Mouse (Mus musculus): Measurements from ENCODE around the gene Pagr1b. TPM values are rescaled to one million over a fixed set of nuclear protein-coding genes. Genes with fewer than 3 reads are reported as not detected.

Pagr1b gene
- polyA plus RNA-seq, 1 experiment from 2014 or later: 0.50 TPM

DNA sequence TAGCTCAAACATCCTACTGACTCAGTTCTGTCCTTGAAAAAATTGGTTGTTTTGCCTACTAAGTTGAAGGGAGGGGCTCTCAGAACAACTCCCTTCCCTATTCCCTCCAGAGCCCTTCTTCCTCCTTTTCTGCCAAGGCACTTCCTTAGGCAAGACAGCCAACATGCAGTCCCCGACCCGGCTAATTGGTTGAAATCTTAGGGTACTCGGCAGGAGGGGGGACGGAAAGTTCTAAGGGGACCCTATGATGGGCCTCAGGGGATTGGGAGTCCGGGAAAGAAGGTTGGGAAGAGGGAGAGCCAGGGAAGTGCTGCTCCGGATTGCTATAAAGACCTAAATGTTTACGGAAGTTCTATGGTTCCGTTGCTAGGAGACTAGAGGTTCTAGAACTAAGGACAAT is 40.8 kb downstream of the Pagr1b start:
- no peak overlapping the region for H3K9ac ChIP-seq (ENCODE audit: low read depth, low read length)
- 15% methylated on average over 8 of the region's 8 CpGs for WGBS

DNA sequence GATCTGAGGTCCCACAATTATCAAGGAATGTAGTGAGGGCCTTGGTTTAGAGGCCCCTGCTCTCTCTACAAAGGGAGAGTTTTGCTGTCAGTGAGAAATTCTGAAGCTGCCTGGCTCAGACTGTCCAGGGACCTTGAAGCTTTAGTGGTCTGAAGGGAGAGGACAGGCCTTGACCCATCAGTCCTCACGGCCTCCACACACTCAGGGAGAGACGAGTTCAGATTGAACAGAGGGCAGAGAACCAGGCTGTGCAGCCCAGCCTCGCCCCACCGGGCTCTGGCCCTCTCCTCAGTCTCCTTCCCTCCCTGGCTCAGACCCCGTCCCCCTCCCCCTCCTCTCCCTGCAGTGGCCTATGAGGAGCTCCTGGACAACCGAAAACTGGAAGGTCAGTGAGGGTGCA is 48.9 kb downstream of the Pagr1b start:
- Histone ChIP-seq H3K4me1 (ENCODE audit: control insufficient read depth, insufficient read depth, low read length) (no peaks in the 10 kb centered on the region), H3K9me3 (replicated peaks; ENCODE audit: control insufficient read depth, low read length, poor library complexity, severe bottlenecking) (no peaks in the 10 kb centered on the region), H3K36me3 (ENCODE audit: control insufficient read depth, insufficient read depth, low read length) (peaks cover 63% of the 10 kb centered on the region), H3K9ac (ENCODE audit: low read depth, low read length) (no peak overlapping the region), H3K4me2 (ENCODE audit: low read length) (no peak overlapping the region), H3K27ac (ENCODE audit: low read length) (no peak overlapping the region), H3K27me3 (ENCODE audit: control insufficient read depth, insufficient read depth, low read depth, low read length) (no peaks in the 10 kb centered on the region), H3K4me3 (ENCODE audit: low read depth, low read length) (no peak overlapping the region)
- WGBS: 60% methylated on average over 6 of the region's 6 CpGs
- no peak for ATAC-seq

More for the DNA sequence above, 40.8 kb downstream of the Pagr1b start:
- no peaks in the 10 kb centered on the region for H3K27me3 ChIP-seq (ENCODE audit: control insufficient read depth, insufficient read depth, low read depth, low read length)
- peaks cover 24% of the 10 kb centered on the region for H3K36me3 ChIP-seq (ENCODE audit: control insufficient read depth, insufficient read depth, low read length)
- H3K4me1 ChIP-seq (ENCODE audit: control insufficient read depth, insufficient read depth, low read length): peaks cover 10% of the 10 kb centered on the region
- ATAC-seq: no peak; the same call in 1 of the 2 replicates
- peak overlapping the region; percentile 23; the same call in 1 of the 2 replicates for H3K27ac ChIP-seq (ENCODE audit: low read length)
- H3K4me3 ChIP-seq (ENCODE audit: low read depth, low read length): peak overlapping the region; percentile 76; the same call in 1 of the 2 replicates
- peak overlapping the region; percentile 37 for H3K4me2 ChIP-seq (ENCODE audit: low read length)
- no peaks in the 10 kb centered on the region for H3K9me3 ChIP-seq (replicated peaks; ENCODE audit: control insufficient read depth, low read length, poor library complexity, severe bottlenecking)

DNA sequence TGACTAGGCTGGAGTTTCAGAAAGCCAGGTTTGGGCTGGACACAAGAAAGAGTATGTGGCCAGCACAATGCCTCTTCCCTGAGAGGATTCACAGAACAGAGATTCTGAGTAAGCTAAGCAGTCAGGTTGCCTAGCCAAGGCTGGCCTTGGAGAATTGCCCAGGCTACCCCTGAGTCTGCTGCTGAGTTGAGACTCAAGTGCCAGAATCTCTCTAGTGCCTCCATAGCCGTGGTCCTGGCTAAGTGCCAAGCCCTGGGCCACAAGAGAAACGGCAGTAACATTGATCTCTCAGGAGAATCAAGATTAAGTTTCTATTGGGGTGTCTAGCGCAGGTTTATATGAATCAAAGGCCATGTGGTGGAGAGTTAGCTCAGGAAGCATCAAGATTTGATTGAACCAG is 50.7 kb downstream of the Pagr1b start:
- Histone ChIP-seq H3K36me3 (ENCODE audit: control insufficient read depth, insufficient read depth, low read length) (peaks cover 61% of the 10 kb centered on the region), H3K4me3 (ENCODE audit: low read depth, low read length) (no peak overlapping the region), H3K9ac (ENCODE audit: low read depth, low read length) (no peak overlapping the region), H3K27ac (ENCODE audit: low read length) (no peak overlapping the region), H3K4me1 (ENCODE audit: control insufficient read depth, insufficient read depth, low read length) (no peaks in the 10 kb centered on the region), H3K9me3 (replicated peaks; ENCODE audit: control insufficient read depth, low read length, poor library complexity, severe bottlenecking) (no peaks in the 10 kb centered on the region), H3K27me3 (ENCODE audit: control insufficient read depth, insufficient read depth, low read depth, low read length) (peaks cover 3% of the 10 kb centered on the region), H3K4me2 (ENCODE audit: low read length) (no peak overlapping the region)
- no peak for ATAC-seq
- WGBS: 55% methylated on average over 3 of the region's 3 CpGs

DNA sequence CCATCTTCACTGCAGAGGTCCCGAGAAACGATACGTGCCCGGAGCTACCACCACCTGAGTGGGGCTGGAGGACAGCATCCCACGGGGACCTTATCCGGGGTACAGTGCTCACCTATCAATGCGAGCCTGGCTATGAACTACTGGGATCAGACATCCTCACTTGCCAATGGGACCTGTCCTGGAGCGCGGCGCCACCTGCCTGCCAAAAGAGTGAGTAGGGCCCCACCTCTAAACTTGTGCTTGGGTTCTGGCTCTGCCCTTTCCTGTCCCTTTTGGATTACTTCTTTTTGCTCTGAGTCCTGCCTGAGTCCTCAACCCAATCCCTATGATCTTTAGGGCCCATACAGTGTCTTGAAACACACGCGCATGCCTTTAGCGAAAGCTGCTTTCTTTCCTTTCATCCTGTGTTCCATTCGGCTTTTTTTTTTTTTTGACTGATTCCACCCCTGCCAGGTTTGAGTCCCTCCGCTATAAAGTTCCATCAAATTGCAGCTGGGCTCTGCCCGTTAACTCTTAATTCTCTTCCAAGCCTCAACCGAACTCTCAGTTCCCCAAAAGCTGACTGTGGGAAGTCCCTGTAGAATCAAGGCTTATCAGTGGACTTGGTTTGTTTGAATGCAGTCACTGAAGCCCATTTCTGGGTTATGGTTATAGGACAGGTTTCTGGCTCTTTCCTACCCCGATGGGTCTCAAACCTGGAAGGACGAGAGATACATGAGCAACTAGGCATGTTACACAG is 52.6 kb downstream of the Pagr1b start:
- 27% methylated on average over 19 of the region's 19 CpGs for WGBS
- peaks cover 3% of the 10 kb centered on the region for H3K27me3 ChIP-seq (ENCODE audit: control insufficient read depth, insufficient read depth, low read depth, low read length)
- ATAC-seq: no peak
- no peaks in the 10 kb centered on the region for H3K4me1 ChIP-seq (ENCODE audit: control insufficient read depth, insufficient read depth, low read length)
- no peak overlapping the region for H3K9ac ChIP-seq (ENCODE audit: low read depth, low read length)
- no peak overlapping the region for H3K4me3 ChIP-seq (ENCODE audit: low read depth, low read length)
- H3K4me2 ChIP-seq (ENCODE audit: low read length): no peak overlapping the region
- H3K9me3 ChIP-seq (replicated peaks; ENCODE audit: control insufficient read depth, low read length, poor library complexity, severe bottlenecking): no peaks in the 10 kb centered on the region
- H3K36me3 ChIP-seq (ENCODE audit: control insufficient read depth, insufficient read depth, low read length): peaks cover 52% of the 10 kb centered on the region
- H3K27ac ChIP-seq (ENCODE audit: low read length): no peak overlapping the region

DNA sequence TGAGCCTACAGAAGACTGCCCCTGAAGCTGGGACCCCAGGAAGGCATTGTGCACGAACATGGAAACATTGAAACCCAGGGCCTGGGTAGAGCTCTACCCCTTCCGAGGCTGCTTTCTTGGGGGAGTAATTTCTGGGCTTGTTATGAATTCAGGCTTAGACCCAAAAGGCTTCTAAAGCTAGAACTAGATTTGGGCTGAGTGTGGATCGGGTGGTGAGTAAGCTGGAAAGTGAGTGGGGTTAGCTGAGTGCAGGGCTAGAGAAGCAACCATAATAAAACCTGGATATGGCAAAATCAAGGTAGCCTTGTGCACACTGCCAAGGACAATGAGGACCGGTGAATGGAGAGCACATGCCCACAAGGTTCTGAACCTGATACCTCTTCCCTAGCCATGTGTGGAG is 54.3 kb downstream of the Pagr1b start:
- peaks cover 3% of the 10 kb centered on the region for H3K27me3 ChIP-seq (ENCODE audit: control insufficient read depth, insufficient read depth, low read depth, low read length)
- H3K4me3 ChIP-seq (ENCODE audit: low read depth, low read length): no peak overlapping the region
- no peaks in the 10 kb centered on the region for H3K4me1 ChIP-seq (ENCODE audit: control insufficient read depth, insufficient read depth, low read length)
- no peaks in the 10 kb centered on the region for H3K9me3 ChIP-seq (replicated peaks; ENCODE audit: control insufficient read depth, low read length, poor library complexity, severe bottlenecking)
- no peak overlapping the region for H3K27ac ChIP-seq (ENCODE audit: low read length)
- ATAC-seq: no peak
- no peak overlapping the region for H3K9ac ChIP-seq (ENCODE audit: low read depth, low read length)
- peaks cover 43% of the 10 kb centered on the region for H3K36me3 ChIP-seq (ENCODE audit: control insufficient read depth, insufficient read depth, low read length)
- 91% methylated on average over 4 of the region's 4 CpGs for WGBS
- H3K4me2 ChIP-seq (ENCODE audit: low read length): no peak overlapping the region

DNA sequence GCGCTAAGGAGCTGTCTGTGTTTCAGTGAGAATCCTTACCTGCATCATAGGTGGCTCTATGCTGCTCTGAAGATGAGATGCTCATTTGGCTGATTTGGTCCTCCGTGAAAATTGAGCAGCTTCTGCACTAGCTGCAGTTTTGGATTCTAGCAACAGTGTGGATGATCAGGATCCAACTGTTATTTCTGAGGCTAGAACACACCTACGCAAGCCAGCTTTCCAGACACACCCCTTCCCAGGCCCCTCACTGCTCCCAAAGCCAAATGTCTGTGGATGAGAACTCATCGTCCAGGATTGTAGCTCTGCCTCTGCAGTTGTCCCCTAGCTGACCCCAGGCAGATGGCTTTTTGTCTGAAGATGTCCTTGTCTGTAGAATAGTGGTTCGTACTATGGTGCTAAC is 55.2 kb downstream of the Pagr1b start:
- Histone ChIP-seq H3K4me1 (ENCODE audit: control insufficient read depth, insufficient read depth, low read length) (no peaks in the 10 kb centered on the region), H3K4me3 (ENCODE audit: low read depth, low read length) (no peak overlapping the region), H3K4me2 (ENCODE audit: low read length) (no peak overlapping the region), H3K36me3 (ENCODE audit: control insufficient read depth, insufficient read depth, low read length) (peaks cover 38% of the 10 kb centered on the region), H3K9ac (ENCODE audit: low read depth, low read length) (no peak overlapping the region), H3K27me3 (ENCODE audit: control insufficient read depth, insufficient read depth, low read depth, low read length) (peaks cover 3% of the 10 kb centered on the region), H3K27ac (ENCODE audit: low read length) (no peak overlapping the region), H3K9me3 (replicated peaks; ENCODE audit: control insufficient read depth, low read length, poor library complexity, severe bottlenecking) (no peaks in the 10 kb centered on the region)
- WGBS: 91% methylated on average over 5 of the region's 5 CpGs
- no peak for ATAC-seq

DNA sequence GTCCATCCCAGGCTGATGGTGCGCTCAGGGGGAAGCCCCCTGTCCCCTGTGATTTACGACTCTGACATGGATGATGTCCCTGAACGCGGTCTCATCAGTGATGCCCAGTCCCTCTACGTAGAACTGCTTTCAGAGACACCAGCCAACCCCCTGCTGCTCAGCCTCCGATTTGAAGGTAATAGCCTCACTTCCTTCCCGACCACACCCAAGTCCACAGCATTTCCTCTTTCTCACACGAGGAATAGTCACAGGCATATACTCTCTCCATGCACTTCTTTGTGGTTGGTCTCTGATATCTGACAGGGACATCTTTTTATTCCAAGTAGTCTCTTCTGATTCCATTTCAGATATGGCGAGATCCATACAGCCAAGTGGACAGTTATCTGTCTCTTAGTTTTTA is 56.5 kb downstream of the Pagr1b start:
- no peak overlapping the region for H3K27ac ChIP-seq (ENCODE audit: low read length)
- H3K4me1 ChIP-seq (ENCODE audit: control insufficient read depth, insufficient read depth, low read length): no peaks in the 10 kb centered on the region
- whole genome bisulfite sequencing: 76% methylated on average over 9 of the region's 9 CpGs
- ATAC-seq: no peak
- H3K9me3 ChIP-seq (replicated peaks; ENCODE audit: control insufficient read depth, low read length, poor library complexity, severe bottlenecking): no peaks in the 10 kb centered on the region
- H3K4me3 ChIP-seq (ENCODE audit: low read depth, low read length): no peak overlapping the region
- peaks cover 3% of the 10 kb centered on the region for H3K27me3 ChIP-seq (ENCODE audit: control insufficient read depth, insufficient read depth, low read depth, low read length)
- no peak overlapping the region for H3K4me2 ChIP-seq (ENCODE audit: low read length)
- H3K36me3 ChIP-seq (ENCODE audit: control insufficient read depth, insufficient read depth, low read length): peaks cover 38% of the 10 kb centered on the region
- no peak overlapping the region for H3K9ac ChIP-seq (ENCODE audit: low read depth, low read length)

DNA sequence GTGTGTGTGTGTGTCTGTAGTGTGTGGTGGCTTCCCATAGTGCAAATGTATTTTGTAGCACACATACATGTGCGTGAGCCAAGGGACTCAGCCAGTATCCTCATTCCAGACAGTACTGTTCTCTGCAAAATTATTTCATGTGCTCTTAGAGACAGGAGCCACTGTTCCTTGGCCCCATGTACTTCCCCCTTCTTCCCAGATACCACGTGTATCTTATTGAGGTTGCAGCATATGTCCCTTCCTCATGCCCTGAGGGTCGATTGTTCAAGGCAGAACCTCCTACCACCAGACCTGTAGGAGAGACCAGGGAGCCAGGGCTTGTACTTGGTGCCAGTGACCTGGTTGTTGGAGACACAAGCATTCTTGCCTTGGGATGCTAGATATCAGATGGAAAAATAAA is 61.2 kb downstream of the Pagr1b start:
- no peaks in the 10 kb centered on the region for H3K9me3 ChIP-seq (replicated peaks; ENCODE audit: control insufficient read depth, low read length, poor library complexity, severe bottlenecking)
- WGBS: 67% methylated on average over 3 of the region's 3 CpGs
- no peak for ATAC-seq
- H3K9ac ChIP-seq (ENCODE audit: low read depth, low read length): no peak overlapping the region
- no peak overlapping the region for H3K27ac ChIP-seq (ENCODE audit: low read length)
- no peak overlapping the region for H3K4me3 ChIP-seq (ENCODE audit: low read depth, low read length)
- no peaks in the 10 kb centered on the region for H3K27me3 ChIP-seq (ENCODE audit: control insufficient read depth, insufficient read depth, low read depth, low read length)
- H3K4me2 ChIP-seq (ENCODE audit: low read length): no peak overlapping the region
- peaks cover 22% of the 10 kb centered on the region for H3K4me1 ChIP-seq (ENCODE audit: control insufficient read depth, insufficient read depth, low read length)
- H3K36me3 ChIP-seq (ENCODE audit: control insufficient read depth, insufficient read depth, low read length): peaks cover 17% of the 10 kb centered on the region

DNA sequence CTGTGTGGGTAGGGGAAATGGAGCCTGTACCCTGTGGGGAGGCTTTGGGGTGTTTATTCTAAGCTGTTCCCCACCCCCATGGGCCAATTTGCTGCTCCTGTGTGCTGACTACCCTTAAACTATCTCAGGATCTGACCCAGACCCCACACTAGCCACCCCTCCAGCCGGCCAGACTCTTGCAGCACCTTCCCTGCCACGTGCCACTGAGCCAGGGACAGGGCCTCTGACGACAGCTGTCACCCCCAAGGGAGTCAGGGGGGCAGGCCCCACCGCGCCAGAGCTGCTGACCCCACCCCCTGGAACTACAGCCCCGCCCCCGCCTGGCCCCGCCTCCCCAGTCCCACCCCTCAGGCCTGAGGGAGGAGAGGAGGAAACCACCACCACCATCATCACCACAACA is 63.6 kb downstream of the Pagr1b start:
- peak overlapping the region; percentile 78 for H3K4me2 ChIP-seq (ENCODE audit: low read length)
- ATAC-seq: no peak
- no peaks in the 10 kb centered on the region for H3K9me3 ChIP-seq (replicated peaks; ENCODE audit: control insufficient read depth, low read length, poor library complexity, severe bottlenecking)
- 0% methylated on average over 2 of the region's 8 CpGs for WGBS
- H3K36me3 ChIP-seq (ENCODE audit: control insufficient read depth, insufficient read depth, low read length): peaks cover 3% of the 10 kb centered on the region; the same call in 1 of the 2 replicates
- H3K4me1 ChIP-seq (ENCODE audit: control insufficient read depth, insufficient read depth, low read length): peaks cover 37% of the 10 kb centered on the region
- H3K27ac ChIP-seq (ENCODE audit: low read length): no peak overlapping the region
- H3K4me3 ChIP-seq (ENCODE audit: low read depth, low read length): peak overlapping the region; percentile 56
- H3K9ac ChIP-seq (ENCODE audit: low read depth, low read length): peak overlapping the region; percentile 55
- no peaks in the 10 kb centered on the region for H3K27me3 ChIP-seq (ENCODE audit: control insufficient read depth, insufficient read depth, low read depth, low read length)
